Mouse (Mus musculus) hindbrain, embryonic 10.5 days (tissue): ENCODE measurements at regions not wholly inside any gene's neighbourhood (a gene's known extent, or its start where the extent isn't known, plus 50 kb on each side); places are given as distances from the start of the nearest gene placed in this dataset.

ENCODE experiments used
- DNase-seq: peaks from one replicate; pipeline ENCODE4 v3.0.0-alpha.2; 2017; ENCODE audit warnings: low spot score
- H3K27ac ChIP-seq: fragments of 300-500 bp; sonication (generic); 2 replicates; pipeline ENCODE4 v1.5.1; 2016; ENCODE audit warnings: mild to moderate bottlenecking, moderate library complexity
- H3K27me3 ChIP-seq: fragments of 300-500 bp; sonication (generic); 2 replicates; pipeline ENCODE4 v1.6.1; 2016; ENCODE audit warnings: mild to moderate bottlenecking; ENCODE audit not compliant: poor library complexity, insufficient read depth, severe bottlenecking
- H3K36me3 ChIP-seq: fragments of 300-500 bp; sonication (generic); 2 replicates; pipeline ENCODE4 v1.6.1; 2016; ENCODE audit warnings: mild to moderate bottlenecking, moderate library complexity
- H3K4me1 ChIP-seq: fragments of 300-500 bp; sonication (generic); replicated peaks from 2 replicates; pipeline ENCODE4 v1.6.1; 2016; ENCODE audit warnings: mild to moderate bottlenecking
- H3K4me3 ChIP-seq: fragments of 300-500 bp; sonication (generic); 2 replicates; pipeline ENCODE4 v1.5.1; 2016; ENCODE audit warnings: mild to moderate bottlenecking, moderate library complexity
- H3K9me3 ChIP-seq: fragments of 300-500 bp; sonication (generic); 2 replicates; pipeline ENCODE4 v1.6.1; 2016; ENCODE audit warnings: mild to moderate bottlenecking, moderate library complexity
- WGBS: fragments of 180-500 bp; shearing (Covaris S2); methylation state at CpG from one replicate; pipeline ENCODE4 v1.1.7; 2016; 5-methylcytosine and 5-hydroxymethylcytosine counted together

DNA sequence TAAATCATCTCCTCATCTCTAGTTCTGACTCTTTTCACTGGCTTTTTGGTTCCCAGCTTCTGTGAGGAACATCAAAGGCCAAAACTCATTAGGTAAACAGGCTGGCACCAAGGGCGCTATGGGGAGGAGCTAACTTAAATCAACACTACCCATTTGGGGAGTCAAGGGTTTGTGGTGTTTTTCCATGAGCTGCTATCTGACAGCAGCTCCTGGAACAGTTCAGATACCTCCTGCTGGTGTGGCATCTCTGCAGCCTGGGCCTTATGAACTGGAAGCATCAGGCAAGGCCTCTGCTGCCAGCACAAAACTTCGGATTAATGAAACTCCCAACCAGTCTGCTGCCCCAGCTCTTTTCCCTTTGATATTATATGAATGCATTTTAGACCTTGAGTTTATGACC lies 328.8 kb downstream of the Gm11361 start:
- Histone ChIP-seq H3K4me3 (no peak overlapping the region), H3K9me3 (no peaks in the 10 kb centered on the region), H3K27ac (no peak overlapping the region), H3K27me3 (no peaks in the 10 kb centered on the region), H3K4me1 (0 out of 2 replicates have a peak, but pooled peaks cover 5% of the 10 kb centered on the region), H3K36me3 (no peaks in the 10 kb centered on the region)
- no peak for DNase-seq
- WGBS, result 72% methylated on average over 2 of the region's 2 CpGs

DNA sequence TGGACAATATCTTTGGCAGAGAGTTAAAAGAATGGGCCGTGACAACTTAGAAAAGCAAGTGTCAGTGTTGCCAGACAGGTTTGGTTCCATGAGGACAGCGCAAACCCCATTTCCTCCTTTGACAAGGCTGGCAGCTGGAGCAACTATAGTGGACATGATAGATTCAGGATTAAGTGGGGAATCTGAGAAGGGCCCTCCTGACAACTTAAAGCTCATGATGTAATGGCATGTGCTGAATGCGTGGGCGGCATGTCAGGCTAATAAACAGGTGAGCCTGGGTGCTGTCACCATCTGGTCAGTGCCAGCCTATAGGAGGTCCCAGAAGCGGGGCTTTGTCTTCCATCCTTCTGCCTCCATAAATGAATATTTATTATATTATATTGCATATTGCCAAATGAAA lies 326.3 kb downstream of the Gm11361 start:
- Histone ChIP-seq H3K27ac (0 out of 2 replicates have a peak overlapping the region, but pooled peaks have one; percentile 3), H3K36me3 (no peaks in the 10 kb centered on the region), H3K4me3 (no peak overlapping the region), H3K9me3 (no peaks in the 10 kb centered on the region), H3K27me3 (no peaks in the 10 kb centered on the region), H3K4me1 (0 out of 2 replicates have a peak, but pooled peaks cover 5% of the 10 kb centered on the region)
- no peak for DNase-seq
- 88% methylated on average over 5 of the region's 5 CpGs for WGBS

DNA sequence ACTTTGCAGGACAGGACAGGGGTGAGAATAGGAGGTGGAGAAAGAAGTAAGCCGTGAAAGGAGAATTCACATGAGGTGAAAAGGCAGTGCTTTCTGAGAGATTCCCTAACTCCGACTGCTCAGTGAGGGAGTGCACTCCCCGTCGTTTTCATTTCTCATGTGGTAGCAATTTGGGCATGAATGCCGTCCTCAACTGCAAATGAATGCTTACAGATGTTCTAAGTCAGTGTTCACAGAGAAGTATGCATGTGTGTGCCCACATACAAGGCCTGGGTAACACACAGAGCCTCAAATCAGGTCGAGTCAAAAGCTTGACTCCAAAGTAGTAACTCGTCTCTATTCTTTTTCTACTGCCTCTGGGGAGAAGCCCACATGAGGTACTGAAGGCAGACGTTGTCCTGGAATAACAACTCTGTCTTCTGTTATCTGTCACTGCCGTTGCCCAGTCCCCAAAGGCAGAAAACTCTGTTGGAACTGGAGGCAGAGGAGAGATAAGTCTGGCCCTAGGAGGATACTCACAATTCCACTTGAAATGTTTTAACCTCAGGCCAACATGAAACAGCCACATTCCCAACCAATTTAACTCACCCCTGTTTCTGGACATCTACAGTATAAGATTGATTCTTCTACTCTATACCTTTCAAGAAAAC lies 318.0 kb downstream of the Gm11361 start:
- Histone ChIP-seq H3K4me1 (no peaks in the 10 kb centered on the region), H3K27me3 (no peaks in the 10 kb centered on the region), H3K27ac (no peak overlapping the region), H3K9me3 (no peaks in the 10 kb centered on the region), H3K4me3 (no peak overlapping the region), H3K36me3 (no peaks in the 10 kb centered on the region)
- DNase-seq, result no peak
- WGBS, result 50% methylated on average over 9 of the region's 9 CpGs

DNA sequence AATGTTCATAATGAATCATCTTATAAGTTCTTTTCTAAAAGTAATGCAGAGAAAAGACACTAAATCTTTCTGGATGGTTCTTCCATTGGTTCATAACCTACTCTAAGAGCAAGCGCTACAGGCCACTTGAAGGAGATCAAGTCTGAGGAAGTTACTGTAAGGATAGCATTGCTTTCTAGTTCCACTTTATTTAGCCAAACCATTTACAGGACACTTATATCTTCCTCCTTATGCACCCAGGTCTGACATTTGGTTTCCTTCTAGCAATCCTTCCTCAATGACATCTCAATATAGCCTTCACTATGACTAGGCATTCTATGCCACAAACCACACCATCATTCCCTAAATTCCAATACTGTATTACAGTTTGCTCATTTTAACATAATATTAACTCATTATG lies 316.0 kb downstream of the Gm11361 start:
- no peaks in the 10 kb centered on the region for H3K9me3 ChIP-seq
- WGBS, result 97% methylated on average over 1 of the region's 1 CpGs
- H3K4me1 ChIP-seq, result no peaks in the 10 kb centered on the region
- no peak for DNase-seq
- H3K27ac ChIP-seq, result no peak overlapping the region
- no peaks in the 10 kb centered on the region for H3K36me3 ChIP-seq
- no peak overlapping the region for H3K4me3 ChIP-seq
- no peaks in the 10 kb centered on the region for H3K27me3 ChIP-seq

DNA sequence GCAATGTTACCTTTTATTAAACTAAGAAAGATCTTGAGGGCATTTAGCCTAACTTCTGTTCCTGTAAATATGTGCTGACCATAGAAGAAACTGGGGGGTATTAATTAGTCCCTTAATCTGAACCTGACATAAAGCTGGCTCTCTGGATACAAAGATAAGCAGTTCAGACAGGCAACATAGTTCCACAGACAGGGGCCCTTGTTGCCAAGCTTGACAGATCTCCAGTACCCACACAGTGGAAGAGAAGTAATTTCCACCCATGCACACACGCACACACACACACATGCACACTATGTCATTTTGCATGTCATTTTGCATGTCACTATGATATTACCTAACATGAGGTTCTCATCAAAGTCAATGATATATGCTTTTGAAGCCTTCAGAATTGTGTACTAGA lies 315.1 kb downstream of the Gm11361 start:
- H3K36me3 ChIP-seq, result no peaks in the 10 kb centered on the region
- no peaks in the 10 kb centered on the region for H3K9me3 ChIP-seq
- no peaks in the 10 kb centered on the region for H3K4me1 ChIP-seq
- no peak overlapping the region for H3K27ac ChIP-seq
- H3K4me3 ChIP-seq, result no peak overlapping the region
- whole genome bisulfite sequencing, result 95% methylated on average over 1 of the region's 1 CpGs
- no peaks in the 10 kb centered on the region for H3K27me3 ChIP-seq
- DNase-seq, result no peak

DNA sequence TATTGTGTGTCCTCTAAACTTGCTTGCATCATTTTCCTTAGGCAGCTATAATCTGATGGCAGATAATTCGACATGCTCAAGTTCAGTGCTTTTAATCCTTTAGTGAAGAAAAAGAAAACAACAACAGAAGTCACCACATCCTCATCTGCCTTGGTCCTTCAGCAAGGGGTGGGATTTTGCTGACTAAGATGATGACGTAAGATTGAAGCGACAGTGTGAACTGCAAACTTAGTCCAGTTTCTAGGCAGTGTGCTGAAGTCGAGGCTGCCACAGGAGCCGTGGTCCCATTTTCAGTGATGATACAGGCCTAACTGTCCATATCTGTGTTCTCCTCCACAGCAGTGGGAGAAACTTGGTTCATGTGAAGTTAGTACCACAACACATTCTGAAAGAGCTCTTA lies 314.4 kb downstream of the Gm11361 start:
- WGBS, result 91% methylated on average over 5 of the region's 5 CpGs
- no peaks in the 10 kb centered on the region for H3K4me1 ChIP-seq

DNA sequence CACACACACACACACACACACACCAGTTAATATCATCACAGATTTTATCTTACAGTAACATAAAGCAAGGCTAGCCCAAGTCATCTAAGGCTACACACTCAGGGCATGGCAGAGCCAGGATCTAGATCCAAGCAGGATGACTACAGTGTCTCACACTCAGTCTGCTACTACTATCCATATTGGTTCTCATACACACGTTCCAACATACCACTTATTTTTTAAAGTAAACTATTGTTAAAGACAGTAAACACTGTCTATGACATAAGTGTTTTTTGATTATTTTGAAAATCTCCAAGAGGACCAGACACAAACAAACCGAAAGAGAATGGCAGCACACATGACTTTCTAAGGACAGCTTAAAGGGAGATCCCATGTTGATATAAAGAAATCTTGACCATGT lies 306.3 kb downstream of the Gm11361 start:
- Histone ChIP-seq H3K9me3 (peaks cover 5% of the 10 kb centered on the region; the same call in 1 of the 2 replicates), H3K4me1 (no peaks in the 10 kb centered on the region), H3K36me3 (peaks cover 25% of the 10 kb centered on the region), H3K27me3 (no peaks in the 10 kb centered on the region), H3K27ac (no peak overlapping the region), H3K4me3 (no peak overlapping the region)
- 91% methylated on average over 2 of the region's 2 CpGs for WGBS
- DNase-seq, result no peak

More for the DNA sequence above, 314.4 kb downstream of the Gm11361 start:
- DNase-seq, result no peak
- Histone ChIP-seq H3K4me3 (no peak overlapping the region), H3K9me3 (no peaks in the 10 kb centered on the region), H3K27me3 (no peaks in the 10 kb centered on the region), H3K36me3 (no peaks in the 10 kb centered on the region), H3K27ac (no peak overlapping the region)

DNA sequence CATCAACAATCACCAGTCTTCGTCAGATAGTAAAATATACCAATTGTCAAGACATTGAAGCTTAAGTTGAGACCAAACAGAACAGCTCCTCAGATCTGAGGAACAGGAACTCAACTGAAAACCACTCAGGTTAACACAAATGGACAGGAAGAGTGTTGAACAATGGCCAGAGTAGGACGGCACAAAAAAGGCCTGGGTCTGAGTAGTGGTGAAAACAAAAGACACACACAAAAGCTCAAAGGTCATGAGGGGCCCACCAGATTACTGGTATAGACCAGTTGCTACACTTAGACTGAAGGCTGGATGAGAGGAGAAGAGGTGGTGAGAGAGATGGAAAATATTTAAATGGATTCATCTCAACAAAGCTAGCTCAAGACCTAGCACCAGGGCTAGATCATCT lies 302.8 kb downstream of the Gm11361 start:
- no peak for DNase-seq
- no peak overlapping the region for H3K4me3 ChIP-seq
- H3K36me3 ChIP-seq, result peaks cover 24% of the 10 kb centered on the region
- peaks cover 3% of the 10 kb centered on the region; the same call in 1 of the 2 replicates for H3K9me3 ChIP-seq
- peaks cover under 1% of the 10 kb centered on the region; the same call in 1 of the 2 replicates for H3K4me1 ChIP-seq
- no peak overlapping the region for H3K27ac ChIP-seq
- H3K27me3 ChIP-seq, result no peaks in the 10 kb centered on the region
- WGBS, result 64% methylated on average over 2 of the region's 2 CpGs

DNA sequence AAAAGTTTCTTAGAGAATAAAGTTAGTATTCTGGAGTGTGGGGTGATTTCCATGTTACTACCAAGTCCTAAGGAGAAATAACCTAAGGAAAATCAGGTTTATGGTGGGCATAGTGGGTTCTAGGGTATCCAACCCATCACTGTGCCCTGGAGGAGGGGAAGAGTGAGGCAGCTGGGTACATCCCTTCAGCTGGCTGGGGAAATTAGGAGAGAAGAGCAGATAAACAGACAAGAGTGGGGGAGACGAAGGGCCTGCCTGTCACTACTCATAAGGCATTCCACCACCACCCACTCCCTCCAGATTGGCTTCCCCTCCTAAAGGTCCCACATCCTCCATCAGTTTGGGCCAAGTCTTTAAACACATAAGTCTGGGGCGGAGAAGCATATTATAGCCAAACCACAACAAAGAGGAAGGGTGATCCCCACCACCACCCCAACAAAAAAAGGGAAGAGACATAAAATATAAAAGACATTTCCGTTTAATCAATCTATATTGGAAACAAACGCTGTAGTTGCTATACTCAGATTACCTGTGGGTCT lies 299.8 kb downstream of the Gm11361 start:
- no peak overlapping the region for H3K4me3 ChIP-seq

DNA sequence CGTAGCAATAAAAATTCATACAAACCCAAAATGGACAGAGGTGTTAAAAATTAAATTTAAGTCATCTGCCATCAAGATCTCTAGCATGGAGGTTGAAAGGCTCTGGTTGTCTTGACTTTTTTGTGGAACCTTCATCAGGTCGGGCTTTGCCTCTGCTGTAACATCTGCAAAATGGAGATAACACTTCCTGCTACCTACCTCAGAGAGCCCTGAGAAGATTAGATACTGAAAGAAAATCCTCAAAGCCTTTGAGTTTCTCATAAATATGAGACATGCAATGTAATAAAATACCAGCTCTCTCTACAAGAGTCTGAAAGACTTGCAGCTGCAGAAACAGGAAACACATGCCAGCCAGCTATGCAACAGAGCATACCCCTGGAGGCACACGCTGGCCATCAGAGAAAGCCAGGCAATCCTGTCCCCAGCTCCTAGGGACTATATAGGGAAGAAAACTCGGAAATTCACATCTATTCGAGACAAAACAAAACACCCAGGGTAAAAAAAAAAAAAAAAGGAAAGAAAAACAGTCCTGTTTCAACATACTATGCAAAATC lies 299.1 kb downstream of the Gm11361 start:
- no peak overlapping the region for H3K4me3 ChIP-seq
- H3K36me3 ChIP-seq, result peaks cover 34% of the 10 kb centered on the region
- no peak overlapping the region for H3K27ac ChIP-seq
- H3K9me3 ChIP-seq, result no peaks in the 10 kb centered on the region
- no peaks in the 10 kb centered on the region for H3K27me3 ChIP-seq
- H3K4me1 ChIP-seq, result peaks cover 32% of the 10 kb centered on the region
- no peak for DNase-seq
- 70% methylated on average over 5 of the region's 5 CpGs for WGBS

More for the DNA sequence above, 299.8 kb downstream of the Gm11361 start:
- H3K36me3 ChIP-seq, result peaks cover 30% of the 10 kb centered on the region
- H3K27me3 ChIP-seq, result no peaks in the 10 kb centered on the region
- whole genome bisulfite sequencing, result 83% methylated on average over 4 of the region's 4 CpGs
- peaks cover 29% of the 10 kb centered on the region for H3K4me1 ChIP-seq
- H3K9me3 ChIP-seq, result no peaks in the 10 kb centered on the region
- no peak for DNase-seq
- H3K27ac ChIP-seq, result peak overlapping the region; percentile 53; the same call in 1 of the 2 replicates

DNA sequence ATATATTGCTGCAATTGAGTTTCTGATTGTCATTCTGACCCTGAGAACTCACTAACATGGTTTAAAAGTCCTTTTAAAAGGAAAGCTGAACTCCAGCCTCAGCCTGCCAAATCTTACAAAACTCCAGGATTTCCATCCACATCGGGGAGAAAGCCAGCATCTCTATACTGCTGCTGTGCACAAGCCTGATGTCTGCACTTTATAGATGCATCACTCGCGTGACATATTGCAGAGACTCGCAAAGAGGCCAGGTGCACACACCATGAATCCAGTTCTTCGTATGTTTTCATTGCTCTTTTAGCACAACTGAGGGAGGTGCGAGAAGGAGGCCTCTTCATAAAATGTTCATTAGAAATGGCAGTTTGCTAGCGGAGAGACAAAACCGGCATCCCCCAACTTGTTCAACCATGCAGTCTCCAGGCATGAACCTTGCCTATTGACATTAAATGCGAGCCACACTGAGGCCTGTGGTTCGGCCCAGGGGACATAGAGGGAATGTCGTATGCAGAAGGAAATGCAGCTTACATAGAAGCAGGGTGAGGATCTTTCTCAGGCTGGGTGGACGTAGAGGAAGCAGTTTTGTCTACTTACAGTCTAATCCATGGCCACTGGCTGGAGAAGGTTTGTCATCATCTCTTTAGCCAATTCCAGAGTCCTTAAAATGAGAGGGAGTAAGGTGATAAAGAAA lies 297.0 kb downstream of the Gm11361 start:
- H3K9me3 ChIP-seq, result no peaks in the 10 kb centered on the region
- H3K4me3 ChIP-seq, result no peak overlapping the region
- no peaks in the 10 kb centered on the region for H3K27me3 ChIP-seq
- peaks cover 20% of the 10 kb centered on the region for H3K36me3 ChIP-seq
- no peak for DNase-seq
- H3K27ac ChIP-seq, result peak overlapping the region; percentile 45; the same call in 1 of the 2 replicates
- peaks cover 33% of the 10 kb centered on the region for H3K4me1 ChIP-seq
- 85% methylated on average over 12 of the region's 12 CpGs for WGBS

DNA sequence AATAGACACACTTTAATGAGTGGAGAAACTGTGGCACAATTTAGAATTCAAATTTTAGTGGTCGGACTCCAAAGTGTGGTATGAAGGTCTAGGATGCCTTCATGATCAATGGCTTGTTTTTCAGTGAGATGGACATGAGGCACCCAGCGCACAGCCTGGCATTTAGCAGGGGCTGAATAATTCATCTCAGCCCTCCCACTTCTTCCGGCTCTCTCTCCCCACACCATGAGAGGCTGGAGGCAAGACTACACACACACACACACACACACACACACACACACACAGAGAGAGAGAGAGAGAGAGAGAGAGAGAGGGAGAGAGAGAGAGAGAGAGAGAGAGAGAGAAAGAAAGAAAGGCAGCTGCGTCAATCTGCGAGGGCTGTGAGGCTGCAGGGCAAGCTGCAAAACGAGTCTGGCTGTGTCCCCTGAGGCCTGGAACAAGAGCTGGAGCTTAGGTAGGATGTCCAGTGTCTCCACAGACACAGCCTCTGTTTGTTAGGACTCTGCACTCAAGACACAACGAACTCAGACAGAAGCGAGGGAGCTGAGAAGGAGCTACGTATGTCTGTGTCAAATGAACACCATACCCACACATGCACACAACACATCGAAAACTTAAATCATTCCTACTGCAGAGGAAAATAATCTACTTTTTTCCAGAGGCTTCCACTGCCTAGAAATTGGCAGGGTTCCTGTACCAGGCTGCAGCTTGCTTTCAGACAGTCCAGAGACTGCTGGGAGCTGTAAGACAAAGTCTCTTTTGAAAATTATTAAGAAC lies 295.8 kb downstream of the Gm11361 start:
- no peaks in the 10 kb centered on the region for H3K27me3 ChIP-seq
- no peak overlapping the region for H3K4me3 ChIP-seq
- no peak for DNase-seq
- WGBS, result 50% methylated on average over 10 of the region's 10 CpGs
- no peaks in the 10 kb centered on the region for H3K9me3 ChIP-seq
- peaks cover 19% of the 10 kb centered on the region for H3K36me3 ChIP-seq
- H3K27ac ChIP-seq, result peak overlapping the region; percentile 78
- peaks cover 33% of the 10 kb centered on the region for H3K4me1 ChIP-seq
